Mouse (Mus musculus) megakaryocyte progenitor cell, adult 5-6 weeks (primary cell): Measurements from ENCODE around the gene Polrmt. TPM values are rescaled to one million over a fixed set of nuclear protein-coding genes. Genes with fewer than 3 reads are reported as not detected.

Experiments used
- ATAC-seq: replicated peaks from 2 replicates; pipeline ENCODE4 v1.8.0; 2016; ENCODE audit warnings: mild to moderate bottlenecking, moderate TSS enrichment, inconsistent platforms; ENCODE audit not compliant: poor library complexity
- total RNA-seq, 2 experiments: library from RNA; stranded (forward) in 1 of 2; stranded (reverse) in 1 of 2; fragments of 157-497, 149-512 nt in 1 of 2; fragments of 200-1000 nt in 1 of 2; gene quantifications; 2 replicates each; pipeline versions ENCODE4 v1.2.3 to v1.2.4; 2015 to 2017

Polrmt gene
- total RNA-seq, 2 experiments from 2014 or later = 14.6 to 36.9 TPM

DNA sequence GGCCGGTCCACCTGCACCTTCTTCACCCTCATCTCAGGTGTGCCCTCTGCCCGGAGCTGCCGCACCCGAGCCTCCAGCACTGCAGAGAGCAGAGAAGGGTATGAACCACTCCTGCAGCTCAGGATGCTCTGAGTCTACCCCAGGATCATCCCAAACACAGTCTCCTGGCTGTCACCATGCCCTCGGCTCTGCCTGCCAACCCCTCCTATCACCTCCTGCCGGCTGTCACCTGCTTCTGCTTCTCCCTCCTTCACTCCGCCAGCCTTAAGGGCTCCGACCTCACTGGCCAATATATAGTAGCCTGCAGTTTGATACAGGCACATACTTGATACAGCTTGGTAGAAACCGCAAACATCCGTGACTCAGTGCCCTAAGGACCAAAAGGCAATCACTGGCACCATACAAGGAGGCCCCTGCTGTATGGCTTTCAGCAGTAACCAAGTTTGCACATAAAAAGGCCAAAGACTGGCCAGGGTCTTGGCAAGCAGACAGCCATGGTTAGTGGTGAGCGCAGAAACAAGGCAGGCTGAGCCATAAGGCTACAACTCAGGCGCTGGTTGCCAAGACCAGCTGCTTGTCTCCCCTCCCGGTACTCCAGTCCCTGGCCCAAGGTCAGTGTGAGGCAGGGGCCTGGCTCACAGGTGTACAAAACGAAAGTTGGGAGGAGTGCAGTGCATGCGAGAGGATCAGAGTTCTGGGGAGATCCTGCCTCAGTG lies 2.6 kb downstream of the Polrmt start:
- ATAC-seq = no peak

GRCm38 (mm10) chr10:79743161-79743560 lies 3.2 kb downstream of the Polrmt start:
- no peak for ATAC-seq

- ATAC-seq = no peak
Observed at GRCm38 (mm10) chr10:79740863-79741262, 5.5 kb downstream of the Polrmt start.

DNA sequence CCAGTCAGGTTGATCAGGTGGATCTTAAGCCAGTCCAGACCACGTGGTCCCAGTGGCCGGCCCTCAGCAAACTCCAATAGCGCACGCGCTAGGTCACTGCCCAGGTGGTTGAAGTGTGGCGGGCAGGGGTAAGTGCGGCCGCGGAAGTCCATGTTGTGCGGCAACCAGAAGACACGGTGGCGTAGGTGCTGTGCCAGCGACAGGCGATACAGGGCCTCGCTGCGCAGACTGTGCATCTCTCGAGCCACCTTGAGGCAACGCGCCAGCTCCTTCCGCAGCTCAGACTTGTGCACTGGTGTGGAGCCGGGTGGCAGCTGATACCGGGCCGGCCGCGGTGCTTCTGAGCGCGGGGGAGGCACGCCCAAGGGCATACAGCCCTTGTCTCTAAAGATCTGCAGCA lies 7.1 kb downstream of the Polrmt start:
- 0 out of 2 replicates have a peak, but pooled peaks have one; percentile 7 for ATAC-seq

DNA sequence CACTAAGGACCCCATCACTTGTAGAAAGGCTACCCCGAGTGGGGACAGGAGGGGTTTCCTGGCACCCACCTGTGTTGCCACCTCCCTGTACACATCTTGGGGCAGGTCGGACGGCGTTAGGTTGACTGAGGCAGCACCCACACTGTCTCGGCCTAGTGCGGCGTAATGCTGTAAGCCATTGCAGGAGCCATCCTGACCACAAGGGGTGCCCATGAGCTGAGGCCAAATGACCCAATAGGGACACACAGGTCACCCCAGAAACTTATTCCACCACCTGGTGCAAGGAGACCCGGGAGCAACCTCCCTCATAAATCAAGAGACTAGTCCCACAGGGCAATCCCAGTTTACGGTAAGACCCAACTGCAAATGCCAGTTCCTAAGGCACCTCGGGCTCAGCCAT lies 8.1 kb downstream of the Polrmt start:
- peak; percentile 75 for ATAC-seq

DNA sequence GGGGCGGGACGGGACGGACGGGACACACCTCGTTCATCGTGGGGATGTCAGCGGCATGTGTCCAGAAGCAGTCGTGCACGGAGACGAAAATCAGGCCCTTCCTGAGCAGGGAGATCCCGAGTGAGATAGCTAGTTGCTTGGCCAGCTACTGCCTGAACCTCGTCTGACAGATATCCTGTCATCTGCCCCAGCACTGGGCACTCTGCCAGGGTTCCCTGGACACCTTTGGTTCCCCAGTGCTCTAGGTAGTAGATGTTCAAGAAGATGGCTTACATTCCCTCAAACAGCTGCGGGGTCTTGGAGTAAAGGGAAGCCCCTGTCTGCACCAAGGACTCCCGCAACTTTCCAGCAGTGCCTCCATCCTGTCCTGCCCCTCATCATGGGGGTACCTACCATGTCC lies 9.7 kb downstream of the Polrmt start:
- ATAC-seq = no peak

DNA sequence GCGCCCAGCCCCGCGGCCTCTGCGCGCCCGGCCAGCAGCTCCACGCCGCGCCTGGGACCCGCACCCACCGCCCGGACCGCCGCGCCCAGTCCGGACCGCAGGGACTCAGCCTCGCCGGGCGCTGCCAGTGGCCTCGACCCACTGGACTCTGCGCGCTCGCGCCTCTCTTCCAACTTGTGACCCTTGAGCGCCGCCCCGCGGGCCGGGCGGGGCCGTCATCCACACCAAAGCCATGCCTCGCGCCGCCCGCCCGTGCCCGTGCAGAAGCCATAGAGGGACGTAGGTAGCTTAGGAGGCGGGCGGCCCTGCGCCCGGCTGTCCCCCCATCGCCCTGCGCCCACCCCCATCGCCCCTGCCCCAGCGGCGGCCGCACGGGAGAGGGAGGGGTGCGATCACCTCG lies 11.0 kb downstream of the Polrmt start:
- no peak for ATAC-seq

GRCm38 (mm10) chr10:79733847-79734246 lies 12.5 kb downstream of the Polrmt start:
- no peak for ATAC-seq

GRCm38 (mm10) chr10:79732500-79732899 lies 13.9 kb downstream of the Polrmt start:
- ATAC-seq = peak; percentile 49

DNA sequence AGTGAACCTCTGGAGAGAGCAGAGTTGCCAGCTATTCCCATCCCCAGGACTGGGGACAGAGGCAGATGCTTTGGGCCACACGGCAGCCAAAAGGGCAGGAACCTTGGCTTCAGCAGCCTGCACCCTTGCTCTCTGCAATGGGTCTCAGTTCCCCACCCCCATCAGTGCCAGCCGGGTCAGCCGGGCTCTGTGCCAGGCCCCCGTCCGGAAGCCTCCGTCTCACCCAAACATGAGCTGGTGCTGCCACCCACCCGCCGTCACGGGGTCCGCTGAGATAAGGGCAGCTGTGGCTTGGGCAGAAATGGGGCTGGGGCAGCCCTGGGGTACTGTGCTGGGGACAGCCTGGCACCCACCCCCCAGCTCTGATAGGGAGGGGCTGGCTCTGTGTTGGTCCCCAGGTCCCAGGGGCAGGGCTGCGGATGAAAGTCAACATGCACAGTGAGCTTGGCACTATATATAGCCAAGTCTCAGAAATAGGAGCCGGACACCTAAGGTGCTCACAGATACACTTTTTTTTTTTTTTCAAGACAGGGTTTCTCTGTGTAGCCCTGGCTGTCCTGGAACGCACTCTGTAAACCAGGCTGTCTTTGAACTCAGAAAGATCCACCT lies 16.9 kb downstream of the Polrmt start:
- ATAC-seq = peak; percentile 2; the same call in 1 of the 2 replicates

- ATAC-seq = no peak
Observed at GRCm38 (mm10) chr10:79728323-79729249, 17.8 kb downstream of the Polrmt start.

- peak; percentile 88 for ATAC-seq
Observed at GRCm38 (mm10) chr10:79726090-79726489, 20.3 kb downstream of the Polrmt start.

- ATAC-seq = no peak
Observed at GRCm38 (mm10) chr10:79723692-79724091, 22.7 kb downstream of the Polrmt start.

GRCm38 (mm10) chr10:79723047-79723446 lies 23.3 kb downstream of the Polrmt start:
- no peak for ATAC-seq

- no peak for ATAC-seq
Observed at GRCm38 (mm10) chr10:79721089-79721488, 25.3 kb downstream of the Polrmt start.

DNA sequence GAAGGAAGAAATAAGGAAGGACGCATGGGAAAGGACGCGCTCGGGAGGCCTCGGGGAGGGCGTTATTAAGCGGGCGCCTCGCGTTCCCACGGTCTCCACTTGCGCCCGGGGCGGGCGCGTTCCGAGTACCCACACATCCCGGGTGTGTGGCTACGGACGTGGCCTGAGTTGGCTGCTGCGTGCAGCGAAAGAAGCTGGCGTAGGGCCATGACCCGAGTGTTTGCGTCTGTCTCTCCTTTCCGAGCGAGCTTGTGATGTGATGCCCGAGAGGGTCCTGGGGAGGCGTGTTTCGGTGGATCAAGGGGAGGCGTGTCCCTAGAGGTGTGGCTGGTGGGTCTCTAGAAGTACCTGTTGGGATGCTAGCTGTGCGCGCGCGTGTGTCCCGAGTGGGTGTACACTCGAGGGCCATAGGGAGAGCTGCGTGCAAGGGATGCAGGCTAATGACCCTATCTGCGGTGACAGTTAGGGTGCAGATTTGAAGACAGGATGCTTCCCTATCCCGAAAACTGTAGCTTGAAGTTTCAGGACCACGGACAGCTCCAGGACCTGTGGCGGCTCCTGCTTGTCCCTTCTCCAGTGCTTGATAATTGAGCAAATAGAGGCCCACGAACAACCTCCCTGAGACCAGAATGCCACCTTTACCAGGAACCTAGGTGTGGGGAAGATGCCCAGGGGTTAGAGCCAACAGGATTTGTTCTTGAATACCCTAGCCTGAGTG lies 28.6 kb downstream of the Polrmt start:
- peak; percentile 72 for ATAC-seq

DNA sequence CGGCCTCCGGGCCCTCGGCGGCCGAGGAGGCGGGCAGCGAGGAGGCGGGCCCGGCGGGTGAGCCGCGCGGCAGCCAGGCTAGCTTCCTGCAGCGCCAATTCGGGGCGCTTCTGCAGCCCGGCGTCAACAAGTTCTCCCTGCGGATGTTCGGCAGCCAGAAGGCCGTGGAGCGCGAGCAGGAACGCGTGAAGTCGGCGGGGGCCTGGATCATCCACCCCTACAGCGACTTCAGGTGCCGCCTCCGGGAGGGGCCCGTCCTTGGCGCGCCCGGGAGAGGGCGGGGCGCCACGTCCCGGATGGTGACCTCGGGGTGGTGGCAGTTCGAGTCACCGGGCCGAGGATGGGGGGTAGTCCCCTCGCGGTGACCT lies 29.4 kb downstream of the Polrmt start:
- ATAC-seq = no peak

DNA sequence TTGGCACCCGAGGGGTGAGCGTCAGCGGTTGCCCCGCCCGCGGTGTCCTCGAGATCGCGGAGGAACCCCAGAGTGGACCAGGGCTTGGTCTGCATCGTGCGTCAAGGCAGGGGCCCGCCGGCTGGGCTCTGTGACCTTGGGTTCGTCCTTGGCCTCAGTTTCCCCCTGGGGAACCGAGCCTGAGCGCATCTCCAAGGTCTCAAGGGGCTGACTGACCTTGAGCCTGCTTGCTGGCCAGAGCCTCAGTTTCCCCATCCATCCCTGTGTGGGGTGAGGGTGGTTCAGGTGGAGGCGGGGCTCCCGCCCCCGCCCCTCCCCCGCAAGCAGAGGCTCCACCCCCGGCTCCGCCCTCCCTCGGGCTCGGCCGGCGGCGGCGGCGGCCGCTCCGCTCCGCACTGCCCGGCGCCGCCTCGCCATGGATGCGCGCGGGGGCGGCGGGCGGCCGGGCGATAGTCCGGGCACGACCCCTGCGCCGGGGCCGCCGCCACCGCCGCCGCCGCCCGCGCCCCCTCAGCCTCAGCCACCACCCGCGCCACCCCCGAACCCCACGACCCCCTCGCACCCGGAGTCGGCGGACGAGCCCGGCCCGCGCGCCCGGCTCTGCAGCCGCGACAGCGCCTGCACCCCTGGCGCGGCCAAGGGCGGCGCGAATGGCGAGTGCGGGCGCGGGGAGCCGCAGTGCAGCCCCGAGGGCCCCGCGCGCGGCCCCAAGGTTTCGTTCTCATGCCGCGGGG lies 30.0 kb downstream of the Polrmt start, which contains the start of gene Hcn2:
Hcn2 (plus strand) TSS at position 381 of the 734 bp plus-strand sequence.
- no peak for ATAC-seq

- ATAC-seq = no peak
Observed at GRCm38 (mm10) chr10:79714996-79715395, 31.4 kb downstream of the Polrmt start.

DNA sequence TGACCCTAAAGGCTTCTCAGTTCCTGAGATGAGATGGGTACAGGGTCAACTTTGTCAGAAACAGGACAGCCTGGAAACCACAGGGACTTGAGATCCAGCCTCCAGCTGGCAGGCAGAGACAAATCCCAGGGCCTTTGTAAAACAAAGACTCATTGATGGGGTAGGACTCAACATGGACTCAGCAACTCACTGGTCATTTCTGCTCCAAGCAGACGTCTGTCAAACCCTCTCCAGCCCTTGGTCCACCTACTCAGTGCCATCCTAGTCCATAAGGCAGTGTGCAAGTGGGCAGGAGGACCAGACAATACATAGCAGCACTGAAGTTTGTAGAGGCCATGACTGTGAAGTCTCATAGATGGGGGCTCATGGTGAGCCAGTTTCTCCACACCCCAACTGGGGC lies 33.2 kb downstream of the Polrmt start:
- no peak for ATAC-seq
